Mouse (Mus musculus): Measurements from ENCODE around the gene Ube2v1. TPM values are rescaled to one million over a fixed set of nuclear protein-coding genes. Genes with fewer than 3 reads are reported as not detected.

The Ube2v1 gene
- polyA plus RNA-seq, 1 experiment = 322 TPM

GRCm38 (mm10) chr2:167634338-167634770, 2.5 kb upstream of the Ube2v1 start:
- H3K36me3 ChIP-seq (ENCODE audit: control insufficient read depth, insufficient read depth) = no peaks in the 10 kb centered on the region
- TF ChIP-seq POLR2AphosphoS2 (IDR thresholded peaks at IDR 0.05; ENCODE audit: insufficient read length, low read depth) (peak; percentile 46), CEBPB (IDR thresholded peaks at IDR 0.05; ENCODE audit: insufficient read depth, poor library complexity, severe bottlenecking) (peak; percentile 41; the same call in 1 of the 2 replicates), USF1 (IDR thresholded peaks at IDR 0.05; ENCODE audit: low read depth) (peak; percentile 70), POLR2A (IDR thresholded peaks at IDR 0.05; ENCODE audit: insufficient read length, low read depth) (peak; percentile 52), E2F4 (IDR thresholded peaks at IDR 0.05; ENCODE audit: insufficient read depth) (no peak), MYOD1 (IDR thresholded peaks at IDR 0.05; ENCODE audit: control insufficient read depth in 1 of 3, insufficient read length in 2 of 3, low read depth in 2 of 3) (no peak), SRF (IDR thresholded peaks at IDR 0.05; ENCODE audit: control insufficient read depth, insufficient read length, low read depth) (peak; percentile 21)
- H3K79me2 ChIP-seq (ENCODE audit: control insufficient read depth, insufficient read depth) = peaks cover 21% of the 10 kb centered on the region
- H3K4me2 ChIP-seq (ENCODE audit: low read depth) = peak overlapping the region; percentile 90
- H3K27me3 ChIP-seq (ENCODE audit: control insufficient read depth, insufficient read depth, insufficient read length) = no peaks in the 10 kb centered on the region
- H3ac ChIP-seq (ENCODE audit: control insufficient read depth, insufficient read length) = no peak overlapping the region
- H3K4me3 ChIP-seq = peak overlapping the region; percentile 1

- Histone ChIP-seq H3K27me3 (ENCODE audit: control insufficient read depth, insufficient read depth, insufficient read length) (no peaks in the 10 kb centered on the region), H3K4me3 (no peak overlapping the region), H3ac (ENCODE audit: control insufficient read depth, insufficient read length) (no peak overlapping the region), H3K79me2 (ENCODE audit: control insufficient read depth, insufficient read depth) (peaks cover 29% of the 10 kb centered on the region), H3K36me3 (ENCODE audit: control insufficient read depth, insufficient read depth) (no peaks in the 10 kb centered on the region), H3K4me2 (ENCODE audit: low read depth) (no peak overlapping the region)
- TF ChIP-seq TCF12 (IDR thresholded peaks at IDR 0.05; ENCODE audit: insufficient read depth, poor library complexity, severe bottlenecking) (no peak), CEBPB (IDR thresholded peaks at IDR 0.05; ENCODE audit: insufficient read depth, poor library complexity, severe bottlenecking) (no peak), POLR2A (IDR thresholded peaks at IDR 0.05; ENCODE audit: insufficient read length, low read depth) (no peak), E2F4 (IDR thresholded peaks at IDR 0.05; ENCODE audit: insufficient read depth) (no peak), POLR2AphosphoS2 (IDR thresholded peaks at IDR 0.05; ENCODE audit: insufficient read length, low read depth) (no peak)
Observed at GRCm38 (mm10) chr2:167633537-167633872, 1.6 kb upstream of the Ube2v1 start.

- Histone ChIP-seq H3K79me2 (ENCODE audit: control insufficient read depth, insufficient read depth) (peaks cover 35% of the 10 kb centered on the region), H3ac (ENCODE audit: control insufficient read depth, insufficient read length) (no peak overlapping the region), H3K27me3 (ENCODE audit: control insufficient read depth, insufficient read depth, insufficient read length) (no peaks in the 10 kb centered on the region), H3K4me3 (peak overlapping the region; percentile 49), H3K36me3 (ENCODE audit: control insufficient read depth, insufficient read depth) (peaks cover 2% of the 10 kb centered on the region), H3K4me2 (ENCODE audit: low read depth) (peak overlapping the region; percentile 99)
- TF ChIP-seq POLR2A (IDR thresholded peaks at IDR 0.05; ENCODE audit: insufficient read length, low read depth) (no peak), POLR2AphosphoS2 (IDR thresholded peaks at IDR 0.05; ENCODE audit: insufficient read length, low read depth) (no peak), SRF (IDR thresholded peaks at IDR 0.05; ENCODE audit: control insufficient read depth, insufficient read length, low read depth) (no peak), USF1 (IDR thresholded peaks at IDR 0.05; ENCODE audit: low read depth) (no peak), MYOG (IDR thresholded peaks at IDR 0.05; ENCODE audit: control insufficient read depth in 1 of 3, insufficient read depth in 1 of 3, insufficient read length in 2 of 3, low read depth in 2 of 3) (no peak), MYOD1 (IDR thresholded peaks at IDR 0.05; ENCODE audit: control insufficient read depth in 1 of 3, insufficient read length in 2 of 3, low read depth in 2 of 3) (no peak), E2F4 (IDR thresholded peaks at IDR 0.05; ENCODE audit: insufficient read depth) (no peak), CEBPB (IDR thresholded peaks at IDR 0.05; ENCODE audit: insufficient read depth, poor library complexity, severe bottlenecking) (no peak), TCF12 (IDR thresholded peaks at IDR 0.05; ENCODE audit: insufficient read depth, poor library complexity, severe bottlenecking) (no peak), MAX (IDR thresholded peaks at IDR 0.05; ENCODE audit: low read depth) (no peak), REST (IDR thresholded peaks at IDR 0.05; ENCODE audit: insufficient read depth, insufficient read length) (no peak), TCF3 (IDR thresholded peaks at IDR 0.05; ENCODE audit: insufficient read length, low read depth) (no peak)
Observed at GRCm38 (mm10) chr2:167632731-167633536, 1.0 kb upstream of the Ube2v1 start.

GRCm38 (mm10) chr2:167631181-167631590, 709 bp downstream of the Ube2v1 start:
- H3K27me3 ChIP-seq (ENCODE audit: control insufficient read depth, insufficient read depth, insufficient read length) = no peaks in the 10 kb centered on the region
- peak overlapping the region; percentile 49 for H3K4me3 ChIP-seq
- H3K4me2 ChIP-seq (ENCODE audit: low read depth) = peak overlapping the region; percentile 96
- peaks cover 52% of the 10 kb centered on the region for H3K79me2 ChIP-seq (ENCODE audit: control insufficient read depth, insufficient read depth)
- peak overlapping the region; percentile 93 for H3ac ChIP-seq (ENCODE audit: control insufficient read depth, insufficient read length)
- H3K36me3 ChIP-seq (ENCODE audit: control insufficient read depth, insufficient read depth) = peaks cover 8% of the 10 kb centered on the region
- TF ChIP-seq USF1 (IDR thresholded peaks at IDR 0.05; ENCODE audit: low read depth) (no peak), MYOD1 (IDR thresholded peaks at IDR 0.05; ENCODE audit: control insufficient read depth in 1 of 3, insufficient read length in 2 of 3, low read depth in 2 of 3) (peak in 2 of 3 experiments; percentile 84 to 87), E2F4 (IDR thresholded peaks at IDR 0.05; ENCODE audit: insufficient read depth) (no peak)

GRCm38 (mm10) chr2:167630421-167630820, 1.5 kb downstream of the Ube2v1 start:
- Histone ChIP-seq H3K27me3 (ENCODE audit: control insufficient read depth, insufficient read depth, insufficient read length) (no peaks in the 10 kb centered on the region), H3K4me2 (ENCODE audit: low read depth) (peak overlapping the region; percentile 96), H3K79me2 (ENCODE audit: control insufficient read depth, insufficient read depth) (peaks cover 60% of the 10 kb centered on the region), H3ac (ENCODE audit: control insufficient read depth, insufficient read length) (peak overlapping the region; percentile 93), H3K4me3 (peak overlapping the region; percentile 49), H3K36me3 (ENCODE audit: control insufficient read depth, insufficient read depth) (peaks cover 8% of the 10 kb centered on the region)
- no peak for TF ChIP-seq MYOD1 (IDR thresholded peaks at IDR 0.05; ENCODE audit: control insufficient read depth in 1 of 3, insufficient read length in 2 of 3, low read depth in 2 of 3)
- TF ChIP-seq TCF3 (IDR thresholded peaks at IDR 0.05; ENCODE audit: insufficient read length, low read depth) = no peak
- TF ChIP-seq MAX (IDR thresholded peaks at IDR 0.05; ENCODE audit: low read depth) = no peak
- no peak for TF ChIP-seq TCF12 (IDR thresholded peaks at IDR 0.05; ENCODE audit: insufficient read depth, poor library complexity, severe bottlenecking)
- TF ChIP-seq MYOG (IDR thresholded peaks at IDR 0.05; ENCODE audit: control insufficient read depth in 1 of 3, insufficient read depth in 1 of 3, insufficient read length in 2 of 3, low read depth in 2 of 3) = no peak
- no peak for TF ChIP-seq E2F4 (IDR thresholded peaks at IDR 0.05; ENCODE audit: insufficient read depth)
- TF ChIP-seq REST (IDR thresholded peaks at IDR 0.05; ENCODE audit: insufficient read depth, insufficient read length) = no peak
- no peak for TF ChIP-seq USF1 (IDR thresholded peaks at IDR 0.05; ENCODE audit: low read depth)
- TF ChIP-seq CEBPB (IDR thresholded peaks at IDR 0.05; ENCODE audit: insufficient read depth, poor library complexity, severe bottlenecking) = no peak
- TF ChIP-seq POLR2A (IDR thresholded peaks at IDR 0.05; ENCODE audit: insufficient read length, low read depth) = no peak
- TF ChIP-seq SRF (IDR thresholded peaks at IDR 0.05; ENCODE audit: control insufficient read depth, insufficient read length, low read depth) = no peak
- TF ChIP-seq POLR2AphosphoS2 (IDR thresholded peaks at IDR 0.05; ENCODE audit: insufficient read length, low read depth) = no peak

Data from myocyte (in vitro differentiated cells).